Mouse (Mus musculus): ENCODE measurements around the gene Neurl1a.
A peak's percentile ranks its signal among the peaks of the same experiment; 100 is the strongest.

The Neurl1a gene

GRCm38 (mm10) chr19:47282050-47282454 lies 103.4 kb downstream of the Neurl1a start:
- DNase-seq (ENCODE audit: low spot score in 2 of 2), result peak; percentile 45 to 52

GRCm38 (mm10) chr19:47282688-47283215 lies 104.1 kb downstream of the Neurl1a start:
- DNase-seq (ENCODE audit: low spot score in 2 of 2), result no peak

- no peak for DNase-seq (ENCODE audit: low spot score in 2 of 2)
These were observed 107.0 kb downstream of the Neurl1a start for GRCm38 (mm10) chr19:47285581-47285980.

GRCm38 (mm10) chr19:47286886-47287450 lies 108.3 kb downstream of the Neurl1a start:
- no peak for DNase-seq (ENCODE audit: low spot score in 2 of 2)

GRCm38 (mm10) chr19:47291307-47292080 lies 112.9 kb downstream of the Neurl1a start:
- no peak for DNase-seq (ENCODE audit: low spot score in 2 of 2)

- DNase-seq (ENCODE audit: low spot score in 2 of 2), result no peak
These were observed 113.9 kb downstream of the Neurl1a start for GRCm38 (mm10) chr19:47292451-47292951.

- no peak for DNase-seq (ENCODE audit: low spot score in 2 of 2)
These were observed 119.5 kb downstream of the Neurl1a start for GRCm38 (mm10) chr19:47298100-47298499.

- no peak for DNase-seq (ENCODE audit: low spot score in 2 of 2)
These were observed 122.9 kb downstream of the Neurl1a start for GRCm38 (mm10) chr19:47301303-47302190.

GRCm38 (mm10) chr19:47302191-47302852 lies 123.7 kb downstream of the Neurl1a start:
- DNase-seq (ENCODE audit: low spot score in 2 of 2), result peak in 1 of 2 experiments; percentile 69

- DNase-seq (ENCODE audit: low spot score in 2 of 2), result peak; percentile 71 to 82
These were observed 124.5 kb downstream of the Neurl1a start for GRCm38 (mm10) chr19:47303128-47303527.

- no peak for DNase-seq (ENCODE audit: low spot score in 2 of 2)
These were observed 125.6 kb downstream of the Neurl1a start for GRCm38 (mm10) chr19:47304170-47304745.

- DNase-seq (ENCODE audit: low spot score in 2 of 2), result no peak
These were observed 126.8 kb downstream of the Neurl1a start for GRCm38 (mm10) chr19:47305401-47305800.

- DNase-seq (ENCODE audit: low spot score in 2 of 2), result no peak
These were observed 127.7 kb downstream of the Neurl1a start for GRCm38 (mm10) chr19:47306128-47306916.

GRCm38 (mm10) chr19:47306917-47307315 lies 128.3 kb downstream of the Neurl1a start:
- DNase-seq (ENCODE audit: low spot score in 2 of 2), result peak in 1 of 2 experiments; percentile 30
